Mouse (Mus musculus) erythroid progenitor cell, adult 5-6 weeks (primary cell): Measurements from ENCODE around the gene Apoc3. TPM values are rescaled to one million over a fixed set of nuclear protein-coding genes. Genes with fewer than 3 reads are reported as not detected.

Source experiments
- ATAC-seq: replicated peaks from 2 replicates; pipeline ENCODE4 v1.8.0; 2016; ENCODE audit warnings: moderate number of reproducible peaks, mild to moderate bottlenecking, moderate TSS enrichment, inconsistent platforms; ENCODE audit not compliant: poor library complexity, low FRiP score, severe bottlenecking
- total RNA-seq, 2 experiments: library from RNA; stranded (forward) in 1 of 2; stranded (reverse) in 1 of 2; fragments of 150-400 nt in 1 of 2; fragments of 186-747, 209-891 nt in 1 of 2; gene quantifications; 2 replicates each; pipeline versions ENCODE4 v1.2.3 to v1.2.4; 2015 to 2017; ENCODE audit warnings: low replicate concordance in 2 of 2

The Apoc3 gene
- total RNA-seq (2015; ENCODE audit: low replicate concordance): not detected in 2 replicates
- not detected in 2 replicates for total RNA-seq (2017; ENCODE audit: low replicate concordance)

DNA sequence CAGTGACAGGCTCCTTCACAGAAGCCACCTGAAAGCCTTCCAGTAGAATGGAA, at the start of gene Apoc3:
Gene Apoc3, minus strand, starts transcription at position 41 of the 53 bp plus-strand sequence.
- ATAC-seq: no peak

DNA sequence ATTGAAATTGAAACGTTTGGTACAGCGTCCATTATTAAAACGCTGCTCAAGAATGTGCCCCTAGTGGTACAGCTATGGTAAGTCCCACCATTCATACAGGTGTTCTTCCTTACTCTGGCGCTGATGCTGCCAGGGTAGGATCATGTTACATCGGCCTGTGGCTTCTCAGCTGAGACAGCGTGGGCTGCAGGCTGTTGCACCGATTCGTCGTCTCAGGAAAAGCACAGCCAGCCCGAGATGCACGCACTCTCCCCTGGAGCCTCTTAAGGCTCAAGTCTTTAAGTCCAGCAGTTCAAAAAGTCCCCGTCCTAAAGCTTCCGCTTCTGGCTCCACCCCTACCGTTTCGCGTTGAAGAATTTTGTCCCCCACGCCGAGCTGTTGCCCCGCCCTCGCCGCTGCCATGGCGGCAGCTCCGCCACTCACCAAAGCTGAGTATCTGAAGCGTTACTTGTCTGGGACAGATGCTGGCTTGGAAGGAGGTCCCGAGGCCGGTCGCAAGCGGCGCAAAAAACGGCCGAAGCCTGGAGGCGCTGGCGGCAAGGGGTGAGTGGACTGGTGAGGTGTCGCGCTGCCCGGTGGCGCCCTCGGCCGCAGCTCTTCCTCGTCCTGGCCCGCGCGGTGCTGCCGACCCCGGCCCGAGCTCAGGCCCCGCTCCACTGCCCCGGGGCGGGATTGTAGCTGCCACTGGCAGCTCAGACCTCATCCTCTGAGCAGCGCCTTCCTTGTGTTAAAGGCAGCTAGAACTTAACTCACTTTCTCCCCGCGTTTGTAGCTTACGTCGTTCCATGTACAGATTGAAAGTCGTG, 47.4 kb upstream of the Apoc3 start, which contains the start of gene Bud13:
Gene Bud13, plus strand, starts transcription at position 378 of the 806 bp plus-strand sequence.
- ATAC-seq: peak; percentile 97

DNA sequence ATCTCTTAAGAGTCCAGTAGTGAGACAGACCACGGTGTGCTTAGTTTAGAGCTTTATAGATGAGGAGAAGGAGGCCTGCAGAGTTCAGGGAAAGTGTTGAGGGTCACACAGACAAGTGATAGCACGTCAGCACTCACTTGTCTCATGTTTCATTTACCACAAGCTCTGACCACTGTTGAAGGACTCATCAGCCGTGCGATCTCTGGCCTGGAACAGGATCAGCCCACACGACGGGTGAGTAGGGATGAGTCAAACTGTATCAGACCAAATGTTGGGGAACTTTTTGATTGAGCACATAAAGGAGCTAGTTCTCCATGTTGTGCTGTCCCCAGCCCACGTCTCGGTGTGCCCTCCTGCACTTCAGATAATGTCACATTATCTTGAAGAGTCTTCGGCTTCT, 39.1 kb upstream of the Apoc3 start:
- ATAC-seq: no peak

DNA sequence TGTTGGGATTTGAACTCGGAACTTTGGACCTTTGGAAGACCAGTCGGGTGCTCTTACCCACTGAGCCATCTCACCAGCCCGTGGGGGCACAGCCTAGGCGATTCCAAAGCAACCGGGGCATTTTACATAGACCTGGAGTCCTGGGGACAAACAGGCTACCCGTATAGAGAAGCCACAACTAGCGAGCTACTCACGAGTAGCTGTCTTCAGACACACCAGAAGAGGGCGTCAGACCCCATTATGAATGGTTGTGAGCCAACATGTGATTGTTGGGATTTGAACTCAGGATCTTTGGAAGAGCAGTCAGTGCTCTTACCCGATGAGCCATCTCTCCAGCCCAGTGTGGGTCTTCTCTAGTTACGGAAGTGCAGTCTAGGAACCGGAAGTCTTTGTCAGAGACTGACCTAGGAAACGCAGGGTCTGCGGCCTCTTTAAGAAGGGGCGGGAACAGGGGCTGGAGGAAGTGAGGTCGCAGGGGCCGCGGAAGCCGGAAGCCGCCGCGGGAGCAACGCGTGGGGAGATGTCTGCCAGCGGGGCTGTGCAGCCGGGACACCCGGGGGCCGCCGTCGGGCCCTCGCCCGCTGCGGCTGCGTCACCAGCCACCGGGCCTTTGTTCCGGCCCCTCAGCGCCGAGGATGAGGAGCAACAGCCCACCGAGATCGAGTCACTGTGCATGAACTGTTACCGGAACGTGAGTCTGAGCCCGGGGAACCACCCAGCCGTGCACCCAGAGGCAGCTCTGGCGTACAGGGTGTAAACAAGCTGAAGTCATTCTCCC, 37.4 kb upstream of the Apoc3 start, which contains the start of gene Zpr1:
Gene Zpr1, plus strand, starts transcription at position 388 of the 778 bp plus-strand sequence.
- peak; percentile 91 for ATAC-seq

DNA sequence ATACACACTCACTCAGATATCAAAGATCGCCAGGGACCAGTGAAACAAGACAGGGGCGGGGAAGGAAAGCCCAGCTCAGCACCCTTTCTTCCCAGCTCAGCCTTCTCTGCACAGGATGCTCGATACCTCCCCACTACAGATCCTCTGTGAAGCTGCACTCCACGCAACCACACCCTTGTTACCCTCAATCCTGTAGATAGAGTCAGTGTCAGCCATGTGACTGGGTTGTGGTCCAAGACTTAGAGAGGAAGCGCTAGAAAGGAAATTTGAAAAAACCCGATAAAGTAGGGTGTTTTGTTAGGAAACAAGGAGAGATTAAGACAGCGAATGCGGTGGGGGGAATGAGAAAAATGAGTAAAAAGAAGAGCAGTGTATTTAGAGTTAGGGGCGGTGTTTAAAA, 36.6 kb upstream of the Apoc3 start:
- no peak for ATAC-seq

DNA sequence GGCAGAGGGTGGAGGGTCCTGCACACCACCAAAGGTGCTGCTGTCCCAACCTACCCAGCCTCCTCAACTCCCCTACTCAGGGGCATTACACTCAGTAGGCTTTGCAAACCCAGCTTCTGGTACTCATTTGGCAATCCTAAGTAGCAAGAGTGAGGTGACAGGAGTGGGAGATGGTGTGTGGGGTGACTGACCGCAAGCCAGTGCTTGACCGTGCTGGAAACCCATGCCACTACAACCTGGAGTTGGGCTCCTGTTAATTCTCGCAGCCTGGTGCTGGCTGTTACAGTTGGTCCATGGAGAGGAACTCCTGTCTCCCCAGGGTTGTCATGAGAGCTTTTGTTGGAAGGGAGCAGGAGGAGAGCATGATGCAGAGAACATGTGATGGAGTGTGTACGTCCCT, 35.3 kb upstream of the Apoc3 start:
- ATAC-seq: no peak

DNA sequence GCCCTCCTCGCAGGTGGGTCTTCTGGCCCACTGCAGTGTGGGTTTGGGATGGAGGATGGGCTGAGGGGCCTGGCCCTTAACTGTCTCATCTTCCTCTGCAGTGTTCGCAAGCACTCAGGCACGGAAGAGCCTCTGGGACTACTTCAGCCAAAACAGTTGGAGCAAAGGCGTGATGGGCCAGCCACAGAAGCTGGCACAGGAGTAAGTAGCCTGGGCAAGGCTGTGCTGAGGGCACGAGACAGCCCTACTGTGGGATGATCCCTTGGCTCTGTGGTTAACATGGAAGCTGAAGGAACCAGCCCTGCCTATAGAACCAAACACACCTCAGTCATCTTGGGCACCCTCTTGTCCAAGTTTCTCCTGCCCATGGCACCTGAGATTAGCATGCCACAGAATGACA, 33.7 kb upstream of the Apoc3 start:
- ATAC-seq: no peak

DNA sequence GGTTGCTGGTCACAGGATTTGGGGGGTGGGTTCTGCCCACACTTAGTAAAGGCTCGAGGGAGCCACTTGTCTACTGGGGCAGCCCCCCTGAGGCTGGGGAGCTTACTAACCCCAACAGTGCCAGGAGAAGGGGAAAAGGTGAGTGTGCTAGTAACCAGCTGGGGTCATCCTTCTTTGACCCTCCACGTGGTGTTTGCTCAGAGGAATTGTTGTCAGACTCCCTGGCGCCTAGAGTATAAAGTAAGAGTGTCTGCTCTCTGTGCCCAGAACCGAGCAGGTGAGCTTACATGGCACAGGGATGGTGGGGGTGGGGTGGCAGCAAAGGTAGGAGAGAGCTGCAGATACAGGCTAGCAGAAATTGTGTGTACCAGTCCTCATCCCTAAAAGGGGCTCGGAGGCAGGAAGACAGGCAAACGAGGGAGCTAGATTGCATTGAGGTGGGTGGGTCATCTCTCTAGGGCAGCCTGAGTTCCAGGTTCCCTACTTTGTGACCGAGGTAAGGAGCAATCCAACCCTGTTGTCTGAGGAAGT, 33.0 kb upstream of the Apoc3 start, which contains the start of gene Apoa5:
Gene Apoa5, plus strand, starts transcription at position 291 of the 531 bp plus-strand sequence.
- ATAC-seq: no peak

DNA sequence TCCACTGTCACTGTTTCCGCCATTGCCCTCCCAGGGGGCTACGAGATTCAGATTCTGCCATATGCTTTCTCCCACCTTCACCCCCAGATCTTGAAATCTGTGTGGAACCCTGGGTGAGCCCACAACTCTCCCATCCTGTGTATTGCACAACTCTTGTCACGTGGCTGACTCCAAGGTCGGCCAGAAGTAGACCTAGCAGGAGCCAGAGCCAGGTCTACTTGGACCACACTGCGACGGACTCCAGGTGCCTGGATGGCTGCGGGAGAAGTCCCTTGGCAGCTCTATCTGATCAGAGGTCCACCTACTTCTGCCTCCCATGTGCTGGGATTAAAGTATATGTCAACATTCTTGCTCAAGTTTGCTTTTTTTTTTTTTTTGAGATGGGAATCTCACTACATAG, 25.7 kb upstream of the Apoc3 start:
- no peak for ATAC-seq

DNA sequence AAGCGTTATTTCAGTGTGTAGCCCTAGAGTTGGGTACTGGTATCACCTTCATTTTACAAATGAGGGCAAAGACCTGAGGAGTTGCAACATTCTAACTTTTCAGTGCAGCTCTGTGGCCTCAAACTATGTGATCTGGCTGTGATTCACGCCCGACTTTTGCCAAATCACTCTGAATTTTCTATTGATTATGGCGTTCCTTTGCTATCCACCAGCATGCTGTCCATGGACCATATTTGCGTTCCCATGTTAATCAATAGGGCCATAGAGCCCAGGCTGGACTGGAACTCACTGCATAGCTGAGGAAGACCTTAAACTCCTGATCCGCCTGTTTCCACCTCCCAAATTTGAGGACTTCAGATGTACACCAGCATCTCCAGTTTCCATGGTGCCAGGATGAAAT, 23.7 kb upstream of the Apoc3 start:
- no peak for ATAC-seq

DNA sequence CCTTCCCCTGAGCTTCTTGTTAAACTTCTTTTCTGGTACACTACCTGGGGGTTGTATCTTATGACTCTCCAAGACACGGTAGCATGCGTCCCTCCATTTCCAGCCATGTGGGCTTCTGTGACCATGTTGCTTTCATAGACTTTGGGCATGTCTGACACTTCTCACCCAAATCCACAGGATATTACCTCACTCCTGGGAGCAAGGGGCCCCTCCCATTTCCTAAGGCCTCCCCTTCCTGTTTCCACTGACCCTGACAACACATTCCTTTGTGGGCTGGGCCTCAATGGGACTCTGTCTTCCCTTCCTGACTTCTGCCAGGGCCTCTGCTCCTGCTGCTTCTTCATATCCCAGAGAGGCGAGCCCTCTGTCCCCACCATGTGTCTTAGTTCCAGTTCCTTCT, 22.1 kb upstream of the Apoc3 start:
- ATAC-seq: no peak

DNA sequence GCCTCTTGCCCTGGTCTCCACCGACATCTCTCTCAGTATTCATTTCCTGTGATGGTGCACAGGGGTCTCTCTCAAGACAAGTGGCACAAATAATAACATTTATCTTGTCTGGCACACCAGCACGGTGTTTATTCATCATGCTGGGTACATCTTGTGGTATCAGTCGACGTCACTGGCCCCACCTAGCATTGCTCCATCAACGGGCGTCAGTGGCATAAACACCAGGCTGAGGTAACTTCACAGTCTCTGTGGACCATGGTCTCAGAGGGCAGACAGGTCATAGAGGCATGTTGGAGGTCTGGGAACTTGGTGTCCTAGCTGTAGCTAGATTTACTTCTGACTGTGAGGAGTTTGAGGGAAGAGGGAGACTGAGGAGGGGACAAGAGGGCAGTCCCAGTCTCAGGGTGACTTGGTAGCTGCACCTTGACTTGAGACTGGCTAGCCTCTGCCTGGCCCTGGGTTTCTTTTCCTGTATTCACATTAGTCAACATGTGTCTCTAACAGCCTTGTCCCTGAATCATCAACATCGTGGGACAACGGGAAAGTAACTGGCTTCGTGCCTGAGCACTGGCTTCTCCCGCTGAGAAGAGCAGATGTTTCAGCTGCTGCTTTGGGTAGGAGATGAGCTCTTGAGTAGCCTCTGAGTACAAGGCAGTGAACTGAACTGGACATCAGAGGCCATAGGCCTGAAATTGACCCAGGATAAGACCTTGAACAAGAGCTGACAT, 21.4 kb upstream of the Apoc3 start:
- no peak for ATAC-seq

DNA sequence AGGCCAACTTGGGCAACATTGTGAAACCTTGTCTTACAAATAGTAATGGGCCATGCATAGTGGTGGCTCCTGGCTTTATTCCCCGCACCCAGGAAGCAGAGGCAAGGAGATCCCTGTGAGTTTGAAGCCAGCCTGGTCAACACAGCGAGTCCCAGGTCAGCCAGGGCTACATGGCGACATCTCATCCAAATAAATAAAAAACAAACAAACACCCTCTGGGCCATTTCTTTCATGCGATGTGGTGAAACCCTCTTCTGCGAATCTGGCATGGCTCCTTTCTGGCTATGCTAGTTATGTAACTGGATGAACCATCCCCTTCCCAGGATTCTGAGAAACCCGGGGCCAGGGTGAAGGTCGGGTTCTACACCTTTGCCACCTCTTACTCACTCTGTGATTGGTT, 20.7 kb upstream of the Apoc3 start:
- no peak for ATAC-seq

DNA sequence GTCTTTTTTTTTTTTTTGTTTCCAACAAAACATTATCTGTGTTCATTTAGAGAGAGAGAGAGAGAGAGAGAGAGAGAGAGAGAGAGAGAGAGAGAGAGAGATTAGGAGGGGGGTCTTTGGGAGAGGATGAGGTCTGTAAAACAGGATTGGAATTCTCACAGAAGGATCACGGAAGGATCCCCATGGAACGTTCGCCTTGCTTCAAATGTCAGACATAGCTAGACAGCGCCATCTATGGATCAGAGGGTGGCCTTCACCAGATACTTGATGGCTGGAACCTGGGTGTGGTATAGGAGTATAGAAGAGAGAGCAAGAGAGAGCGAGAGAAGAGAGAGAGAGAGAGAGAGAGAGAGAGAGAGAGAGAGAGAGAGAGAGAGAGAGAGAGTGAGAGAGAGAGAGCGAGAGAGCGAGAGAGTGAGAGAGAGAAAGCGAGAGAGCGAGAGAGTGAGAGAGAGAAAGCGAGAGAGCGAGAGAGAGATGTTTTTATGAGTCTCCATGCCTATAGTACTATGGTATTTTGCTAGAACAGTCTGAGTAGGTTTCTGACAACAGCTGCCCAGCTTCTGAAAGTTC, 11.4 kb upstream of the Apoc3 start:
- no peak for ATAC-seq

DNA sequence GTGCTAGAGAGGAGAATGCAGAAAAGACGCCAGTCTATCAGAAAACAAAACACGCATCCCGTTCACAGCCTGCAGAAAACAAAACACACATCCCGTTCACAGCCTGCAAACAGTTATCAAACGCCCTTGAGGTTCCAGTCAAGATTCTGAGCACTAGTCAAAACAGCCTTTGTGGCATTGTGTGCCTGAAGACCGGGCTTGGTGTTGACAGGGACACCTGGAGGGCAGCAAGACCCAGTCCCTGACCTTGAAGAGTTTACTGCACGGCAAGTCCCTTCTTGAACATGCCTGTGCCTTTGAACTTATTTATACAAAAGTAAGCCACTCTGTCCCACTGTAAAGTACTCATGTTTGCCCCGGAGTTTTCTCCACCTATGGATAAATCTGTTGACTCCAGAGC, 8.1 kb upstream of the Apoc3 start:
- no peak for ATAC-seq

DNA sequence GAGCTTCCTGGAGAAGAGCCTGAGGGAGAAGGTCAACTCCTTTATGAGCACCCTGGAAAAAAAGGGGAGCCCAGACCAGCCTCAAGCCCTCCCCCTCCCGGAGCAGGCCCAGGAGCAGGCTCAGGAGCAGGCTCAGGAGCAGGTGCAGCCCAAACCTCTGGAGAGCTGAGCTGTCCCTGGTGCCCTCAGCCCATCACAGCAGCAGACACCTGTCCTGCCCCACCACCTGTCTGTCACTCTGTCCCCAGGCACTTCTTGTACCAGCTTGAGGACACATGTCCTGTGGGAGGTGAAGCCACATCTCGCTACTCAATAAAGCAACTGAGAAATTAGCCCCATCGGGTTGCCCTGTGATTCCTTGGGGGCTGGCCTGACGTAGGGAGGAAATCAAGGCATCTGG, 7.7 kb upstream of the Apoc3 start:
- ATAC-seq: no peak

DNA sequence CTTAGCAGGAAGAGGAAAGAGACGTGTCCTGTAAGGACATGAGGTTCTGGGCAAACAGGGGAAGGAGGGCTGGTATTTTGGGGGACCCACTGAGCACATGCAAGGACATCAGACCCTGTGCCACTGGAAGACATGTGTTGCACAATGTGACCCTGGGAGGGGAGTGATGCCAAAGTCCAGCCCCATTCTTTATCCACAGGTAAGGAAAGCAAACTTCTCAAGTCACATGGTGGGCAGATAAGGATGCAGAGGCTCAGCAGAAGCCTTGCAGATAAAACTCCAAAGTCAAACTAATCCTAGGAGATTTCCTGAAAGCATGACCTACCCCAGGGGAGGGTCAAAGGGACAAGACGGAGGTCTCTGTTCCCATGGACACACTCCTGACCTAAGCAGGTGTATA, 6.4 kb upstream of the Apoc3 start:
- ATAC-seq: no peak

DNA sequence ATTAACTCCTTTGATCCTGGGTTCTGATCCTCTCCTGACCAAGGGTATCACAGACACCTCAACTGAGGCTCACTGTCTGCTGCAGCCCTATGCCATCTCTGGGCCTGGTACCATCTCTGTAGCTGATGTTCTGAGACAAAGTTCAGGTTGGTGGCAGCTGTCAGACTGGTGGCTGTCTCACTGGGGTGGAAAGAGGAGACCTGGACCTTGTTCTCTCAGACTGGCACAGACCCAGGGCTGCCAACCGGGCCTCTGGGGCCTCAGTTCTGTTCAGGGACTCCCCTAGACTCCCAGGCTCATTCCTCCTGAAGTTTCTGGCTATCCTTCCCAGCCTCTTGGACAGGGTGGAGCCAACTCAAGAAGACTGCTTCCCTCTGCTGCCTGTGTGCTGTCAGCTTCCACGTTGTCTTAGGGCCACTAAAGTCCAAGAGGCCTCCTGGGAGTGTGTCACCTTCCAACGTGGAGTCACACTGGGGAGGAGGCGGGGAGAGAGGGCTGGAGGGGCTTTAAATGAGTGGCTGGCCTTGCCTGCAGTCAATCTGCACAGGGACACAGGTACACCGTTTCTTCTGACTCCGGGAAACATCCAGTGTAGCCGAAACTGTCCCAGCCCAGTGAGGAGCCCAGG, 5.2 kb upstream of the Apoc3 start, which contains the start of gene Apoa4:
Gene Apoa4, plus strand, starts transcription at position 171 of the 628 bp plus-strand sequence.
- no peak for ATAC-seq

DNA sequence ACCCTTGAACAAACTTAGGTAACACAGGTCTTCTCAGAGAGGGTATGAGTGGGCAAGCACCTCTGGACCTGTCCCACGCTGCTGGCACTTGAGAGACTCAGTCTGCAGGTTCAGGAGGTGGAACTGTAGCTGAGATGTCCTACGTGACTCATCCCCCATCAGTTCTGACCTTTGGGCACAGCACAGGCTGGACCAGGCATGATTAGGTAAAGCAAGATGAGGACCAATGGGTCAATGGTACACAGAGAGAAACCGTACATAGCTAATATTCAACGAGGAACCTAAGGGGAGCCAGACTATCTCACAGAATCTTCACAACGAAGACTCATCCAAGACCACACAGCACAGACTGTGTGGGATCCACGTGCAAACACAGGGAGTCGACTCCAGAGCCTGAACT, 3.4 kb upstream of the Apoc3 start:
- ATAC-seq: no peak

DNA sequence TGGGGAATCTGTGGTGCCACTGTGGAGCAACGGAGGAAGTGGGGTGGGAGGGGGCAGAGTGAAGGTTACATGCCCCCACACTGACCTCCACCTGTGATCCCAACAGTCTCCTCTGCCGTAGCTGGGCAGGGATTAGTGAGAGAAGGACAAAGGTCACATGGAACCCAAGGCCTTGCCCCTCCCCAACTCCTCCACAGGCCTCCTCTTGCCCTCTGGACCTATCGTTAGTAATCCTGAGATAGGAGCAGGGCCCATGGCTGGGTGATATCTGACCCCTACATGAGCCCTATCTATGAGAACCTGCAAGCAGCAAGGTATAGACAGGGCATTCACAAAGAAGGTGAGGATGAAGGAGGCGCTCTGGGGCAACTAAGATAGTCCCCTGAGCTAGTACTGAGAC, 213 bp upstream of the Apoc3 start:
- ATAC-seq: no peak
